Mouse (Mus musculus) testis, adult 2 months (tissue): ENCODE data around the gene Xpnpep1.

Experiments
- CTCF ChIP-seq: fragments of 200-500 bp; IDR thresholded peaks from 2 replicates; pipeline ENCODE4 v1.5.1; 2012; ENCODE audit warnings: low read depth, mild to moderate bottlenecking, inconsistent platforms, low read length, moderate library complexity; ENCODE audit not compliant: control insufficient read depth, insufficient read depth, insufficient replicate concordance
- POLR2A ChIP-seq: fragments of 200-500 bp; IDR thresholded peaks from 2 replicates; pipeline ENCODE4 v1.6.1; 2012; ENCODE audit warnings: low read depth, mild to moderate bottlenecking, inconsistent platforms, low read length, moderate library complexity; ENCODE audit not compliant: control insufficient read depth

GRCm38 (mm10) chr19:53038435-53038938 is 1.5 kb downstream of the Xpnpep1 start:
- TF ChIP-seq CTCF (no peak), POLR2A (peak; percentile 82)
